Mouse (Mus musculus): ENCODE measurements at regions not wholly inside any gene's neighbourhood (a gene's known extent, or its start where the extent isn't known, plus 50 kb on each side); places are given as distances from the start of the nearest gene placed in this dataset.

DNA sequence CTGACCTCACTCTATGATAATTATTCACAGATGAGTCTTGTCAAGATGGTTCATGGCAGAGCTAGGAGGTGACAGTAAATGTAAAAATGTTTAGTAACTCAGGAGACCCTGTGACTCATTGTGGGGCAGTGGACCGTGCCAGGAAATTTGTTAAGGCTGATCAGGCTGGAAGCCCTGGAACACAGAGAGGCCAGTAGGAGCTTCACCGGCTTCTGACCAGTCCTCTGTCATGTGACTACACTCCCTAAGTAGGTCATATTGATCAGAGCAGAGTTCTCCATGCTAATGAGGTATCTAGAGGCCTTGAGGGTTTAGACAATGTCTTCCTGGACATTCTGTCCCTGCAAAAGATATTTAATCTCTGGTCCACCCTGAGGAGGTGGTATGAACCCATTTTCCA lies 351.8 kb upstream of the Camk1g start:
- Histone ChIP-seq H3K9ac (ENCODE audit: low read depth, low read length) (no peak overlapping the region), H3K4me1 (ENCODE audit: control insufficient read depth, insufficient read depth, low read length) (peaks cover 6% of the 10 kb centered on the region; the same call in 1 of the 2 replicates), H3K36me3 (ENCODE audit: control insufficient read depth, insufficient read depth, low read length) (no peaks in the 10 kb centered on the region), H3K27ac (ENCODE audit: low read length) (no peak overlapping the region), H3K27me3 (ENCODE audit: control insufficient read depth, insufficient read depth, low read depth, low read length) (no peaks in the 10 kb centered on the region), H3K4me2 (ENCODE audit: low read length) (no peak overlapping the region), H3K4me3 (ENCODE audit: low read depth, low read length) (no peak overlapping the region), H3K9me3 (replicated peaks; ENCODE audit: control insufficient read depth, low read length, poor library complexity, severe bottlenecking) (no peaks in the 10 kb centered on the region)
- WGBS: 57% methylated on average over 2 of the region's 2 CpGs
- no peak for ATAC-seq

DNA sequence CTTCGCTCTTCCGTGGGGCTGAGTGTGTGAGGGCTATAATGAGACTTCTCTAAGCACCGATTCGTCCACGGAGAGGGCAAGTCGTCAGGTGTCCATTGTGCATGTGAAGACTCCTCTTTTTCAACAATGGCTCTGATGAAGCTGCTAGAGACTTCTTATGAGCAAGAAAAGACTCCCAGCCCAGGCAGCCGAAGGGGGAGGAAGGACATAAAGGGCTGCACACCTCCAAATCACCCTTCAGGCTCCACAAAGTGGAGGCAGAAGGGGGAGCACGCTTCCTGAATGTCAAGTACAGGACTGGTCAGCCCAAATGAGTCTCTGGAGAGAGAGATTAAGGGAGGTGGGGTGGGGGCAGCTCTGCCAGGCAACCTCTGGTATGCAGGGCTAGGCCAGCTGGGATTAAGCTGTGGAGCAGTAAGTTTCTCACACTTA lies 350.3 kb upstream of the Camk1g start:
- ATAC-seq: peak; percentile 58; the same call in 1 of the 2 replicates
- H3K4me3 ChIP-seq (ENCODE audit: low read depth, low read length): no peak overlapping the region
- no peak overlapping the region for H3K27ac ChIP-seq (ENCODE audit: low read length)
- 0 out of 2 replicates have a peak overlapping the region, but pooled peaks have one; percentile 7 for H3K4me2 ChIP-seq (ENCODE audit: low read length)
- peaks cover 6% of the 10 kb centered on the region; the same call in 1 of the 2 replicates for H3K4me1 ChIP-seq (ENCODE audit: control insufficient read depth, insufficient read depth, low read length)
- H3K9ac ChIP-seq (ENCODE audit: low read depth, low read length): no peak overlapping the region
- H3K27me3 ChIP-seq (ENCODE audit: control insufficient read depth, insufficient read depth, low read depth, low read length): no peaks in the 10 kb centered on the region
- WGBS: 11% methylated on average over 8 of the region's 8 CpGs
- H3K9me3 ChIP-seq (replicated peaks; ENCODE audit: control insufficient read depth, low read length, poor library complexity, severe bottlenecking): no peaks in the 10 kb centered on the region
- H3K36me3 ChIP-seq (ENCODE audit: control insufficient read depth, insufficient read depth, low read length): no peaks in the 10 kb centered on the region

- H3K27ac ChIP-seq (ENCODE audit: low read length): no peak overlapping the region
- no peak for ATAC-seq
- no peaks in the 10 kb centered on the region for H3K36me3 ChIP-seq (ENCODE audit: control insufficient read depth, insufficient read depth, low read length)
- no peak overlapping the region for H3K4me2 ChIP-seq (ENCODE audit: low read length)
- H3K4me1 ChIP-seq (ENCODE audit: control insufficient read depth, insufficient read depth, low read length): peaks cover 2% of the 10 kb centered on the region; the same call in 1 of the 2 replicates
- H3K27me3 ChIP-seq (ENCODE audit: control insufficient read depth, insufficient read depth, low read depth, low read length): no peaks in the 10 kb centered on the region
- WGBS: 86% methylated on average over 4 of the region's 4 CpGs
- no peak overlapping the region for H3K9ac ChIP-seq (ENCODE audit: low read depth, low read length)
- no peaks in the 10 kb centered on the region for H3K9me3 ChIP-seq (replicated peaks; ENCODE audit: control insufficient read depth, low read length, poor library complexity, severe bottlenecking)
- no peak overlapping the region for H3K4me3 ChIP-seq (ENCODE audit: low read depth, low read length)
Observed at GRCm38 (mm10) chr1:193715328-193715727, 345.2 kb upstream of the Camk1g start.

DNA sequence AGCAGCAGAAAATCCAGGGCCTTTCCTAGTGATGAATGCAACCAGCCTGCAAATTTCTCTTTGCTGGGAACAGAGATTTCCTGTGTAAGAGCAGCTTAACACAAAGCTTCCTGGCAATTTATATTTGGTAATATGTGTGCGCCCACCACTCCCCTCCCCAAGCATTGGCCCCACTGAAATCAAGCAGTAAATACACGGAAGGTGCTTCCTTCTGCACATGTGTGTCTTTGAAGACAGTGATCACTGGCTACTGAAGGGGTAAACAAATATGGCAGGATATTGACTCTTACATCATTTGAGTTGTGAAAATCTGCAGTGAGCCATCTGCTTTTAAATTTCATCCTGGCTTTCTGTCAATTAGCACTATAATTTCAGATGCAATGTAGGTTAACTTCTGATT lies 344.5 kb upstream of the Camk1g start:
- no peak for ATAC-seq
- no peak overlapping the region for H3K27ac ChIP-seq (ENCODE audit: low read length)

DNA sequence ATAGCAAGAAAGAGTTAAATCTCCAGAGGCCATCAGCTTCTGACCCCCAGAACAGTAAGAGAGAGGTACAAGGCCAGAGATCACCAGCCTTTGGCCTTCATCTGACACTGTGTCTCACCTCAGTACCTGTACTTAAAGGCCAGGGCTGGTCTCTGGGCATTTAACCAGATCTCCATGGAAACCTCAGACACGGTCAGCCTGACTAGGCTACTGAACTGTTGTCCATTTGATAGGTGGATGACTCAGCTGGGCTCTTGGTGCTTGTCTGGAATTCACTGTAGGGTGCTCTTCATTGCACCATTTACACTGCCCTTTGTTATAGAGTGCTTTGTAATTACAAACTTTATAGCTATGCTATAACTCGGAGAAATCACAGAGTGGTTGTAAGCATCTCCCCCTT lies 335.1 kb upstream of the Camk1g start:
- Histone ChIP-seq H3K9me3 (replicated peaks; ENCODE audit: control insufficient read depth, low read length, poor library complexity, severe bottlenecking) (no peaks in the 10 kb centered on the region), H3K9ac (ENCODE audit: low read depth, low read length) (no peak overlapping the region), H3K36me3 (ENCODE audit: control insufficient read depth, insufficient read depth, low read length) (no peaks in the 10 kb centered on the region), H3K27ac (ENCODE audit: low read length) (no peak overlapping the region), H3K4me1 (ENCODE audit: control insufficient read depth, insufficient read depth, low read length) (peaks cover 5% of the 10 kb centered on the region), H3K27me3 (ENCODE audit: control insufficient read depth, insufficient read depth, low read depth, low read length) (no peaks in the 10 kb centered on the region), H3K4me2 (ENCODE audit: low read length) (no peak overlapping the region), H3K4me3 (ENCODE audit: low read depth, low read length) (no peak overlapping the region)
- 38% methylated on average over 2 of the region's 2 CpGs for WGBS
- no peak for ATAC-seq

More for the DNA sequence above, 344.5 kb upstream of the Camk1g start:
- H3K4me2 ChIP-seq (ENCODE audit: low read length): no peak overlapping the region
- no peak overlapping the region for H3K4me3 ChIP-seq (ENCODE audit: low read depth, low read length)
- 76% methylated on average over 2 of the region's 2 CpGs for WGBS
- H3K4me1 ChIP-seq (ENCODE audit: control insufficient read depth, insufficient read depth, low read length): no peaks in the 10 kb centered on the region
- no peak overlapping the region for H3K9ac ChIP-seq (ENCODE audit: low read depth, low read length)
- no peaks in the 10 kb centered on the region for H3K36me3 ChIP-seq (ENCODE audit: control insufficient read depth, insufficient read depth, low read length)
- H3K9me3 ChIP-seq (replicated peaks; ENCODE audit: control insufficient read depth, low read length, poor library complexity, severe bottlenecking): no peaks in the 10 kb centered on the region
- no peaks in the 10 kb centered on the region for H3K27me3 ChIP-seq (ENCODE audit: control insufficient read depth, insufficient read depth, low read depth, low read length)

- peak overlapping the region; percentile 14; the same call in 1 of the 2 replicates for H3K4me3 ChIP-seq (ENCODE audit: low read depth, low read length)
- no peaks in the 10 kb centered on the region for H3K27me3 ChIP-seq (ENCODE audit: control insufficient read depth, insufficient read depth, low read depth, low read length)
- 0 out of 2 replicates have a peak, but pooled peaks have one; percentile 20 for ATAC-seq
- no peaks in the 10 kb centered on the region for H3K36me3 ChIP-seq (ENCODE audit: control insufficient read depth, insufficient read depth, low read length)
- no peak overlapping the region for H3K27ac ChIP-seq (ENCODE audit: low read length)
- peak overlapping the region; percentile 16; the same call in 1 of the 2 replicates for H3K9ac ChIP-seq (ENCODE audit: low read depth, low read length)
- peak overlapping the region; percentile 48 for H3K4me2 ChIP-seq (ENCODE audit: low read length)
- peaks cover 5% of the 10 kb centered on the region for H3K4me1 ChIP-seq (ENCODE audit: control insufficient read depth, insufficient read depth, low read length)
- 10% methylated on average over 15 of the region's 15 CpGs for WGBS
- H3K9me3 ChIP-seq (replicated peaks; ENCODE audit: control insufficient read depth, low read length, poor library complexity, severe bottlenecking): no peaks in the 10 kb centered on the region
Observed at GRCm38 (mm10) chr1:193702707-193703419, 332.8 kb upstream of the Camk1g start.

DNA sequence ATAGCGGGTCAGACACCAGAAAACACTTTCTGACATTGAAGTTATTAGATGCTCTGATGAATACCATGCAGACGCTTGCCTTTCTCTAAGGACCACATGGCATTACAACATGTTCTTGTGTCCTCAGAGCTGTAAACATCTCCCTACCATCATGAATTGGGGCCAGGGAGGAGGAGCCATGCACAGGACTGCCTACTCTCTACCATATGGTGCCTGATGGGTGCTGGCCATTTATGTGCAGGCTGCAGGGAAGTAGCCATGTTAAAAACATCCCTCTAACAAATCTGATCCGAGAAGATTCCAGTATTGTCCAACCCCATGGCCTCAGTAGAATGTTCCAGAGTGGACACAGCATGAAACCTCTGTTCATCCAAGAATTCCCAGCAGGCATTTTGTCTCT lies 330.1 kb upstream of the Camk1g start:
- Histone ChIP-seq H3K9ac (ENCODE audit: low read depth, low read length) (no peak overlapping the region), H3K27me3 (ENCODE audit: control insufficient read depth, insufficient read depth, low read depth, low read length) (no peaks in the 10 kb centered on the region), H3K4me2 (ENCODE audit: low read length) (no peak overlapping the region), H3K4me3 (ENCODE audit: low read depth, low read length) (no peak overlapping the region), H3K4me1 (ENCODE audit: control insufficient read depth, insufficient read depth, low read length) (peaks cover 5% of the 10 kb centered on the region), H3K27ac (ENCODE audit: low read length) (no peak overlapping the region), H3K9me3 (replicated peaks; ENCODE audit: control insufficient read depth, low read length, poor library complexity, severe bottlenecking) (no peaks in the 10 kb centered on the region), H3K36me3 (ENCODE audit: control insufficient read depth, insufficient read depth, low read length) (no peaks in the 10 kb centered on the region)
- 73% methylated on average over 3 of the region's 3 CpGs for WGBS
- no peak for ATAC-seq

DNA sequence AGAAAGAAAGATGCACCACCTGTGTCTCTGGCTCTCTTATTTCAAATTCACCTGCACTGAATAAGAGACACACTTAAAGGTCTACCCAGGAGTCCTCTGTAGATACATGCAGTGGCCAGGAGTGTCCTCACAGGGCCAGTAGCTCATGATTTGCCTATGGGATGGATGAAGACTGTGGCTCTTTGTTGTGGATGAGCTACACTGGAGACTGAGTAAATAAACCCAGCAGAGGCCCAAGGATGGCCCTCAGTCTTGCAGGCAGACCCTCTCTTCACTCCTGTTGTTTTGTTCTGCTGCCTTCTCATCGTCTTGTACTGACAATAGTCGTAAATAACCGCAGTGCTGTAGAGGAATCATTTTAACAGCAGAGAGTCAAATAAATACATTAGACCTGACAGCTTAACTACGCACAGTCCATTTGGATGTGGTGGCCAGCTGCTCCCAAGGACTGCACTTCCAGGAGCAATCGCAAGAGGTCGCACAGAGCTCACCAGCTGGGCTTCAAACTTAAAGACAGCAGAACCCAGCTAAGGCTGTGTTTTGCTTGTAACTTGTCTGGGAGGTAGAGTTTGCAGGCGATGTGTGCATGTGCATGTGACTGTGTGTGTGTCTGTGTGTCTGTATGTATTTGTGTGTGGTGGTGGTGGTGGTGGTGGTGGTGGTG lies 328.6 kb upstream of the Camk1g start:
- Histone ChIP-seq H3K4me3 (ENCODE audit: low read depth, low read length) (no peak overlapping the region), H3K36me3 (ENCODE audit: control insufficient read depth, insufficient read depth, low read length) (no peaks in the 10 kb centered on the region), H3K9me3 (replicated peaks; ENCODE audit: control insufficient read depth, low read length, poor library complexity, severe bottlenecking) (no peaks in the 10 kb centered on the region), H3K27me3 (ENCODE audit: control insufficient read depth, insufficient read depth, low read depth, low read length) (no peaks in the 10 kb centered on the region), H3K4me2 (ENCODE audit: low read length) (no peak overlapping the region), H3K9ac (ENCODE audit: low read depth, low read length) (no peak overlapping the region), H3K27ac (ENCODE audit: low read length) (no peak overlapping the region), H3K4me1 (ENCODE audit: control insufficient read depth, insufficient read depth, low read length) (peaks cover 5% of the 10 kb centered on the region)
- 12% methylated on average over 7 of the region's 7 CpGs for WGBS
- ATAC-seq: peak; percentile 70

- Histone ChIP-seq H3K36me3 (ENCODE audit: control insufficient read depth, insufficient read depth, low read length) (no peaks in the 10 kb centered on the region), H3K4me3 (ENCODE audit: low read depth, low read length) (no peak overlapping the region), H3K4me2 (ENCODE audit: low read length) (no peak overlapping the region), H3K27ac (ENCODE audit: low read length) (no peak overlapping the region), H3K9me3 (replicated peaks; ENCODE audit: control insufficient read depth, low read length, poor library complexity, severe bottlenecking) (no peaks in the 10 kb centered on the region), H3K9ac (ENCODE audit: low read depth, low read length) (no peak overlapping the region), H3K4me1 (ENCODE audit: control insufficient read depth, insufficient read depth, low read length) (peaks cover 5% of the 10 kb centered on the region), H3K27me3 (ENCODE audit: control insufficient read depth, insufficient read depth, low read depth, low read length) (no peaks in the 10 kb centered on the region)
- 75% methylated on average over 3 of the region's 3 CpGs for WGBS
- ATAC-seq: no peak
Observed at GRCm38 (mm10) chr1:193697857-193698256, 327.8 kb upstream of the Camk1g start.

Data from midbrain, embryonic 16.5 days (tissue).